Mouse (Mus musculus): ENCODE measurements around the gene Slc39a10. TPM values are rescaled to one million over a fixed set of nuclear protein-coding genes. Genes with fewer than 3 reads are reported as not detected.
A peak's percentile ranks its signal among the peaks of the same experiment; 100 is the strongest.

The Slc39a10 gene
- polyA plus RNA-seq, 1 experiment from 2014 or later = 66.8 TPM

DNA sequence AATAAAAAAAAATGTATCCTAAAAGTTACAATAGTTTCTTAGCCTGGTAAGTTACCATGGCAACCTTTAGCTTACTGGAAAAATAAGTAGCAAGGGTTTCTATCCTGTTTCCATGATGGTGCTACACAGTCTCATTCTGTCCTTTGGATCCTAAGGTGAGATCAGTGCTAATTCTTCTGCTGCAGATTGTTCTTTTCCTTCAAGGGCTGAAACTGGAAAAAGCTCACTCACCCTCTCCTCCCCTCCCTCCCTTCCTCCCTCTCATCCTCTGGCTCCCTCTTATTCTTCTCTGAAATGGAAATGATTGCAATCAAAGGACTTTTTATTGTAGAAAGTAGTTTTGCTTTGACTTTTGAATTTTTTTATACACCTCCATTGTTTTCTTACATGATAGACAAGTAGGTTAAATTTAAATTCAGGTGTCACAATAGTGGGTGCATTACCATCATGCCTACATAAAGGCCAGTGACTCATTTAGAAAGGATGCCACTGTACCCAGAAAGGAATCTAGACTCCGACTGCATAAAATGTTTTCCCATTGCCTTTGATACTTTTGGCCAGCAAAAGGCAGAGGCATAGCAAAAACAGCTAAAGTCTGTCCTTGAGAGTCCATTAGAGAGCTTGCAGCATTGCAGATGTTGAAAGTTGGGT is 20.0 kb upstream of the Slc39a10 start:
- no peaks in the 10 kb centered on the region for H3K36me3 ChIP-seq (ENCODE audit: control insufficient read depth, insufficient read depth, low read length)
- 95% methylated on average over 1 of the region's 1 CpGs for WGBS
- H3K9me3 ChIP-seq (ENCODE audit: control insufficient read depth, low read length) = 0 out of 2 replicates have a peak, but pooled peaks cover 3% of the 10 kb centered on the region
- H3K27me3 ChIP-seq (ENCODE audit: control insufficient read depth, insufficient read depth, low read length) = no peaks in the 10 kb centered on the region
- no peaks in the 10 kb centered on the region for H3K4me1 ChIP-seq (ENCODE audit: control insufficient read depth, insufficient read depth, low read length)
- H3K27ac ChIP-seq (ENCODE audit: low read depth, low read length) = no peak overlapping the region
- no peak overlapping the region for H3K4me2 ChIP-seq (replicated peaks; ENCODE audit: low read depth, low read length)
- ATAC-seq (ENCODE audit: low FRiP score, low TSS enrichment) = no peak
- H3K4me3 ChIP-seq (ENCODE audit: low read length) = no peak overlapping the region
- no peak overlapping the region for H3K9ac ChIP-seq (ENCODE audit: low read depth, low read length)

- H3K9me3 ChIP-seq (ENCODE audit: control insufficient read depth, low read length) = 0 out of 2 replicates have a peak, but pooled peaks cover 3% of the 10 kb centered on the region
- H3K4me2 ChIP-seq (replicated peaks; ENCODE audit: low read depth, low read length) = no peak overlapping the region
- H3K9ac ChIP-seq (ENCODE audit: low read depth, low read length) = no peak overlapping the region
- 90% methylated on average over 3 of the region's 3 CpGs for WGBS
- no peaks in the 10 kb centered on the region for H3K36me3 ChIP-seq (ENCODE audit: control insufficient read depth, insufficient read depth, low read length)
- H3K4me3 ChIP-seq (ENCODE audit: low read length) = no peak overlapping the region
- no peaks in the 10 kb centered on the region for H3K27me3 ChIP-seq (ENCODE audit: control insufficient read depth, insufficient read depth, low read length)
- H3K27ac ChIP-seq (ENCODE audit: low read depth, low read length) = no peak overlapping the region
- no peak for ATAC-seq (ENCODE audit: low FRiP score, low TSS enrichment)
- H3K4me1 ChIP-seq (ENCODE audit: control insufficient read depth, insufficient read depth, low read length) = no peaks in the 10 kb centered on the region
These were observed 17.5 kb upstream of the Slc39a10 start for GRCm38 (mm10) chr1:46910154-46910553.

GRCm38 (mm10) chr1:46905706-46906105 is 13.1 kb upstream of the Slc39a10 start:
- H3K9ac ChIP-seq (ENCODE audit: low read depth, low read length) = no peak overlapping the region
- H3K4me1 ChIP-seq (ENCODE audit: control insufficient read depth, insufficient read depth, low read length) = no peaks in the 10 kb centered on the region
- no peak overlapping the region for H3K4me2 ChIP-seq (replicated peaks; ENCODE audit: low read depth, low read length)
- no peak for ATAC-seq (ENCODE audit: low FRiP score, low TSS enrichment)
- H3K36me3 ChIP-seq (ENCODE audit: control insufficient read depth, insufficient read depth, low read length) = no peaks in the 10 kb centered on the region
- 72% methylated on average over 5 of the region's 5 CpGs for WGBS
- H3K9me3 ChIP-seq (ENCODE audit: control insufficient read depth, low read length) = no peaks in the 10 kb centered on the region
- H3K27ac ChIP-seq (ENCODE audit: low read depth, low read length) = no peak overlapping the region
- H3K4me3 ChIP-seq (ENCODE audit: low read length) = no peak overlapping the region
- no peaks in the 10 kb centered on the region for H3K27me3 ChIP-seq (ENCODE audit: control insufficient read depth, insufficient read depth, low read length)

DNA sequence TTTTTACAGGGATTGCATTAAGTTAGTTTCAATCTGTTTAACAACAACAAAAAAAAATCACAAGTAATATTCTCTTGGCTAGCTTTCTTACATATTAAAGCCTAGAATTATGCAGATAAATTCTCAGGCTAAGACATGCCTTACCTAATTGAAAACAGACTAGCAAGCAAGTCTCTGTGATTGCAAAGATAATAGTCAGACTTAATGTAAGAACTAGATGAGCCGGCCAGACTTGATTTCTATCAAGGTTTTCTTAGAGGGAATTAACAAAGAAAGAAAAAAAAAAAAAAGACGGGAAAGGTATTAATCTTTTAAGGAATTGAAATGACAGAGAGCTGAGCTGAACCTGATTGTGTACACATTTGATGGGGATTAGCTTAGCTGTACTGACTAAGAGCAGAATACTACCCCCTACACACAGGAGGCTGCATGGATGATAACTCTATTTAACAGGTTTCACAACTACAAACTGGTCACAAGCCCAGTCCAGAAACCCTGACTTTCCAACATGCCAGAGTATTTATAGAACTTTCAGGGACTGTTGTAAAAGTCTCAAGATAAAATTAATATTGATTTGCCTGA is 9.5 kb upstream of the Slc39a10 start:
- Histone ChIP-seq H3K27ac (ENCODE audit: low read depth, low read length) (no peak overlapping the region), H3K9ac (ENCODE audit: low read depth, low read length) (no peak overlapping the region), H3K4me3 (ENCODE audit: low read length) (no peak overlapping the region), H3K27me3 (ENCODE audit: control insufficient read depth, insufficient read depth, low read length) (no peaks in the 10 kb centered on the region), H3K36me3 (ENCODE audit: control insufficient read depth, insufficient read depth, low read length) (no peaks in the 10 kb centered on the region), H3K4me2 (replicated peaks; ENCODE audit: low read depth, low read length) (no peak overlapping the region), H3K4me1 (ENCODE audit: control insufficient read depth, insufficient read depth, low read length) (no peaks in the 10 kb centered on the region), H3K9me3 (ENCODE audit: control insufficient read depth, low read length) (no peaks in the 10 kb centered on the region)
- no peak for ATAC-seq (ENCODE audit: low FRiP score, low TSS enrichment)
- WGBS = 55% methylated on average over 2 of the region's 2 CpGs

DNA sequence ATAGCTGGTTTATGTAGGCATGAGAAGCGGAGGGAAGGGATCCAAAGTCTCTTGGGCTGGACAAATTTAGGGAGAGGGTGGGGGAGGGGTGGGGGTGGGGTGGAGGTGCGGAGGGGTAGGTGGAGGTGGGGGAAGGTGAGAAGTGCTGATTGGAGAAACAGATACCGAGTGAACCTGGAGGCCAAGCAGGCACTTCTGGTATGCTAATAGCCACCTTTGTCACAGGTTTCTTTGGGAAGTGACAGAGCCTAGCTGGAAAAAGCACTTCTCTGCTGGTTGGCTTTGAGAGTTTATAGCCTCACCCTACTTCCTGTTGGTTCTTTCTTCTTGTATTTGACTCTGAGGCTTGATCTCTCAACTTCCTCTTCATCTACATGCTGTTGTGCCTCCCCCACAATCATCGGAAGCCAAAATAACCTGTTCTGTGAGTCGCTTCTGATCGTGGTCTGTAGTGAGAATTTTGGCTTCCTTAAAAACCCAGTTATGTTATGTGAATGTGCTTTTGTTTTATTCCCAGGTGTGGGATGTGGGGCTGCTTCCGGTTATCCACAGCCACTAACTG is 1.7 kb upstream of the Slc39a10 start:
- Histone ChIP-seq H3K27ac (ENCODE audit: low read depth, low read length) (no peak overlapping the region), H3K4me1 (ENCODE audit: control insufficient read depth, insufficient read depth, low read length) (no peaks in the 10 kb centered on the region), H3K4me3 (ENCODE audit: low read length) (no peak overlapping the region), H3K4me2 (replicated peaks; ENCODE audit: low read depth, low read length) (no peak overlapping the region), H3K9me3 (ENCODE audit: control insufficient read depth, low read length) (no peaks in the 10 kb centered on the region), H3K36me3 (ENCODE audit: control insufficient read depth, insufficient read depth, low read length) (no peaks in the 10 kb centered on the region), H3K9ac (ENCODE audit: low read depth, low read length) (no peak overlapping the region), H3K27me3 (ENCODE audit: control insufficient read depth, insufficient read depth, low read length) (no peaks in the 10 kb centered on the region)
- 0 out of 2 replicates have a peak, but pooled peaks have one; percentile 16 for ATAC-seq (ENCODE audit: low FRiP score, low TSS enrichment)
- WGBS = 10% methylated on average over 7 of the region's 7 CpGs

GRCm38 (mm10) chr1:46888726-46889125 is 3.9 kb downstream of the Slc39a10 start:
- Histone ChIP-seq H3K4me1 (ENCODE audit: control insufficient read depth, insufficient read depth, low read length) (0 out of 2 replicates have a peak, but pooled peaks cover 2% of the 10 kb centered on the region), H3K4me3 (ENCODE audit: low read length) (no peak overlapping the region), H3K9ac (ENCODE audit: low read depth, low read length) (no peak overlapping the region), H3K27ac (ENCODE audit: low read depth, low read length) (no peak overlapping the region), H3K36me3 (ENCODE audit: control insufficient read depth, insufficient read depth, low read length) (no peaks in the 10 kb centered on the region), H3K4me2 (replicated peaks; ENCODE audit: low read depth, low read length) (no peak overlapping the region), H3K9me3 (ENCODE audit: control insufficient read depth, low read length) (no peaks in the 10 kb centered on the region), H3K27me3 (ENCODE audit: control insufficient read depth, insufficient read depth, low read length) (no peaks in the 10 kb centered on the region)
- peak; percentile 58; the same call in 1 of the 2 replicates for ATAC-seq (ENCODE audit: low FRiP score, low TSS enrichment)
- WGBS = 23% methylated on average over 4 of the region's 4 CpGs

GRCm38 (mm10) chr1:46888324-46888723 is 4.3 kb downstream of the Slc39a10 start:
- Histone ChIP-seq H3K4me3 (ENCODE audit: low read length) (no peak overlapping the region), H3K4me1 (ENCODE audit: control insufficient read depth, insufficient read depth, low read length) (0 out of 2 replicates have a peak, but pooled peaks cover 2% of the 10 kb centered on the region), H3K4me2 (replicated peaks; ENCODE audit: low read depth, low read length) (no peak overlapping the region), H3K27ac (ENCODE audit: low read depth, low read length) (no peak overlapping the region), H3K36me3 (ENCODE audit: control insufficient read depth, insufficient read depth, low read length) (no peaks in the 10 kb centered on the region), H3K9ac (ENCODE audit: low read depth, low read length) (no peak overlapping the region), H3K27me3 (ENCODE audit: control insufficient read depth, insufficient read depth, low read length) (no peaks in the 10 kb centered on the region), H3K9me3 (ENCODE audit: control insufficient read depth, low read length) (no peaks in the 10 kb centered on the region)
- ATAC-seq (ENCODE audit: low FRiP score, low TSS enrichment) = no peak
- WGBS = 13% methylated on average over 2 of the region's 2 CpGs

GRCm38 (mm10) chr1:46887908-46888307 is 4.7 kb downstream of the Slc39a10 start:
- no peaks in the 10 kb centered on the region for H3K27me3 ChIP-seq (ENCODE audit: control insufficient read depth, insufficient read depth, low read length)

GRCm38 (mm10) chr1:46886091-46886490 is 6.6 kb downstream of the Slc39a10 start:
- H3K9ac ChIP-seq (ENCODE audit: low read depth, low read length) = no peak overlapping the region
- H3K36me3 ChIP-seq (ENCODE audit: control insufficient read depth, insufficient read depth, low read length) = no peaks in the 10 kb centered on the region
- H3K4me1 ChIP-seq (ENCODE audit: control insufficient read depth, insufficient read depth, low read length) = 0 out of 2 replicates have a peak, but pooled peaks cover 2% of the 10 kb centered on the region
- peak; percentile 43; the same call in 1 of the 2 replicates for ATAC-seq (ENCODE audit: low FRiP score, low TSS enrichment)
- no peak overlapping the region for H3K4me3 ChIP-seq (ENCODE audit: low read length)
- WGBS = 25% methylated on average over 9 of the region's 9 CpGs
- no peak overlapping the region for H3K4me2 ChIP-seq (replicated peaks; ENCODE audit: low read depth, low read length)
- no peak overlapping the region for H3K27ac ChIP-seq (ENCODE audit: low read depth, low read length)
- H3K9me3 ChIP-seq (ENCODE audit: control insufficient read depth, low read length) = no peaks in the 10 kb centered on the region
- H3K27me3 ChIP-seq (ENCODE audit: control insufficient read depth, insufficient read depth, low read length) = no peaks in the 10 kb centered on the region

More at GRCm38 (mm10) chr1:46887908-46888307, 4.7 kb downstream of the Slc39a10 start:
- Histone ChIP-seq H3K27ac (ENCODE audit: low read depth, low read length) (no peak overlapping the region), H3K9ac (ENCODE audit: low read depth, low read length) (no peak overlapping the region), H3K4me1 (ENCODE audit: control insufficient read depth, insufficient read depth, low read length) (0 out of 2 replicates have a peak, but pooled peaks cover 2% of the 10 kb centered on the region), H3K9me3 (ENCODE audit: control insufficient read depth, low read length) (no peaks in the 10 kb centered on the region), H3K4me3 (ENCODE audit: low read length) (no peak overlapping the region), H3K36me3 (ENCODE audit: control insufficient read depth, insufficient read depth, low read length) (no peaks in the 10 kb centered on the region), H3K4me2 (replicated peaks; ENCODE audit: low read depth, low read length) (no peak overlapping the region)
- 21% methylated on average over 6 of the region's 6 CpGs for WGBS
- no peak for ATAC-seq (ENCODE audit: low FRiP score, low TSS enrichment)
